Mouse (Mus musculus): ENCODE data around the gene Fam118a. TPM values are rescaled to one million over a fixed set of nuclear protein-coding genes. Genes with fewer than 3 reads are reported as not detected.

Gene Fam118a
- polyA plus RNA-seq, 1 experiment from 2014 or later, result 51.2 TPM

GRCm38 (mm10) chr15:85054098-85054497, 25.4 kb downstream of the Fam118a start:
- in situ Hi-C loops (cut with MboI; ENCODE audit: low pct_unique_long_range_greater_than_20kb), result no loop called here
- DNase-seq (ENCODE audit: low read depth, low spot score) (no peak), ATAC-seq (no peak)
- CTCF ChIA-PET, result no interaction called here
- H3K27me3 ChIP-seq, result no peaks in the 10 kb centered on the region
- no peak for TF ChIP-seq CTCF (IDR thresholded peaks at IDR 0.05)
- POLR2A ChIA-PET, result no interaction called here

- no peak for TF ChIP-seq CTCF (IDR thresholded peaks at IDR 0.05)
- CTCF ChIA-PET, result interaction anchor here (0.7 to 2.7 kb wide), 2 partner anchors 12 to 60 kb away, joined by 3 to 8 read pairs; no protein-coding TSS in a partner anchor
These were observed 26.4 kb downstream of the Fam118a start for GRCm38 (mm10) chr15:85055186-85055585.

GRCm38 (mm10) chr15:85063421-85063820, 34.7 kb downstream of the Fam118a start:
- CTCF ChIA-PET, result interaction anchor here (0.7 to 2.1 kb wide), 2 partner anchors 21 to 67 kb away, joined by 3 to 6 read pairs; no protein-coding TSS in a partner anchor
- no peak for DNase-seq (ENCODE audit: low read depth, low spot score)
- H3K27me3 ChIP-seq, result no peaks in the 10 kb centered on the region
- in situ Hi-C loops (cut with MboI; ENCODE audit: low pct_unique_long_range_greater_than_20kb), result no loop called here
- POLR2A ChIA-PET, result no interaction called here
- no peak for ATAC-seq
- no peak for TF ChIP-seq CTCF (IDR thresholded peaks at IDR 0.05)

More at GRCm38 (mm10) chr15:85055186-85055585, 26.4 kb downstream of the Fam118a start:
- DNase-seq (ENCODE audit: low read depth, low spot score), result no peak
- in situ Hi-C loops (cut with MboI; ENCODE audit: low pct_unique_long_range_greater_than_20kb), result no loop called here
- ATAC-seq, result no peak
- no peaks in the 10 kb centered on the region for H3K27me3 ChIP-seq
- POLR2A ChIA-PET, result interaction anchor here (0.7 kb wide), 1 partner anchor 10 kb away, joined by 3 read pairs; no protein-coding TSS in a partner anchor

- no peaks in the 10 kb centered on the region for H3K27me3 ChIP-seq
- ChIA-PET POLR2A (interaction anchor here (0.6 kb wide), 1 partner anchor 84 kb away, joined by 3 read pairs; no protein-coding TSS in a partner anchor), CTCF (interaction anchor here (0.8 to 2.1 kb wide), 19 partner anchors 10 to 316 kb away, joined by 3 to 11 read pairs (median 3); partner anchors contain the start of gene Upk3a)
- in situ Hi-C loops (cut with MboI; ENCODE audit: low pct_unique_long_range_greater_than_20kb), result loop anchor here (5.0 to 10.0 kb wide), 3 partner anchors 68 to 316 kb away; no protein-coding TSS in a partner anchor
- peak; percentile 90 for TF ChIP-seq CTCF (IDR thresholded peaks at IDR 0.05)
- ATAC-seq, result no peak
- DNase-seq (ENCODE audit: low read depth, low spot score), result peak; percentile 24
These were observed 41.8 kb downstream of the Fam118a start for GRCm38 (mm10) chr15:85070561-85070960.

DNA sequence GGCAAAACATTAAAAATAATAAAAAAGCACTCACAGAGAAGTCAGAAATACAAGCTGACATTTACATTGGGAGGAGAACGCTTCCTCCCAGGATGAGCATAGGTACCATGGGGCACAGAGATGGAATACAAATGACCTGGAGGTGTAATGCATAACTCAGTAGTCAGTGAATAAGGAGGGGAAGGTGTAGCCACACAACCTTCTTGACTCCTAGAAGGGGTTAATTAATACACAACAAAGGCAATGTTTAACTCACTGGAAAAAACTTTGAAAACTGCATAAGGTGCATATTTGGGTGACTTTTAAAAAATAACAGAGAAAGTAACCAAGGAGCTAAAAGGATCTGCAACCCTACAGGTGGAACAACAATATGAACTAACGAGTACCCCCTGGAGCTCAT, 43.9 kb downstream of the Fam118a start:
- in situ Hi-C loops (cut with MboI; ENCODE audit: low pct_unique_long_range_greater_than_20kb), result loop anchor here (5.0 to 10.0 kb wide), 3 partner anchors 70 to 318 kb away; no protein-coding TSS in a partner anchor
- no peak for ATAC-seq
- H3K27me3 ChIP-seq, result no peaks in the 10 kb centered on the region
- POLR2A ChIA-PET, result no interaction called here
- no peak for DNase-seq (ENCODE audit: low read depth, low spot score)
- CTCF ChIA-PET, result interaction anchor here (1.2 kb wide), 1 partner anchor 72 kb away, joined by 3 read pairs; no protein-coding TSS in a partner anchor
- TF ChIP-seq CTCF (IDR thresholded peaks at IDR 0.05), result no peak

- POLR2A ChIA-PET, result interaction anchor here (0.6 kb wide), 1 partner anchor 10 kb away, joined by 5 read pairs; no protein-coding TSS in a partner anchor
These were observed 56.9 kb downstream of the Fam118a start for GRCm38 (mm10) chr15:85085641-85086040.

More at GRCm38 (mm10) chr15:85085641-85086040, 56.9 kb downstream of the Fam118a start:
- in situ Hi-C loops (cut with MboI; ENCODE audit: low pct_unique_long_range_greater_than_20kb), result no loop called here
- H3K27me3 ChIP-seq, result peaks cover 41% of the 10 kb centered on the region
- CTCF ChIA-PET, result interaction anchor here (1.1 to 1.5 kb wide), 2 partner anchors 9 to 15 kb away, joined by 3 to 4 read pairs; no protein-coding TSS in a partner anchor
- no peak for TF ChIP-seq CTCF (IDR thresholded peaks at IDR 0.05)
- DNase-seq (ENCODE audit: low read depth, low spot score), result no peak
- ATAC-seq, result no peak

Other genes starting within 250 kb of the Fam118a start
- gene Phf21b, start 172.9 kb upstream of the Fam118a start, polyA plus RNA-seq (2021), result 1.8 TPM
- gene Gm29666, start 108.9 kb upstream of the Fam118a start, polyA plus RNA-seq (2021), result 0.18 TPM
- 41.5 TPM for gene Nup50, start 105.5 kb upstream of the Fam118a start, polyA plus RNA-seq (2021)
- 85.7 TPM for gene 5031439G07Rik, start 40.4 kb upstream of the Fam118a start, polyA plus RNA-seq (2021)
- not detected for gene Upk3a, start 11.8 kb upstream of the Fam118a start, polyA plus RNA-seq (2021)
- gene Smc1b, start 103.0 kb downstream of the Fam118a start, polyA plus RNA-seq (2021), result 0.01 TPM
- not detected for gene Ribc2, start 103.1 kb downstream of the Fam118a start, polyA plus RNA-seq (2021)
- 11.6 TPM for gene Fbln1, start 177.0 kb downstream of the Fam118a start, polyA plus RNA-seq (2021)